Mouse (Mus musculus): ENCODE data around the gene Trub1.

Trub1 gene

GRCm38 (mm10) chr19:57498110-57498743 is 45.5 kb downstream of the Trub1 start:
- DNase-seq (ENCODE audit: low spot score), result no peak

- no peak for DNase-seq (ENCODE audit: low spot score)
Observed at GRCm38 (mm10) chr19:57498884-57499410, 46.2 kb downstream of the Trub1 start.

GRCm38 (mm10) chr19:57500254-57500653 is 47.5 kb downstream of the Trub1 start:
- no peak for DNase-seq (ENCODE audit: low spot score)

GRCm38 (mm10) chr19:57503144-57503543 is 50.4 kb downstream of the Trub1 start:
- no peak for DNase-seq (ENCODE audit: low spot score)

- DNase-seq (ENCODE audit: low spot score), result no peak
Observed at GRCm38 (mm10) chr19:57505048-57505932, 52.6 kb downstream of the Trub1 start.

GRCm38 (mm10) chr19:57506591-57506990 is 53.9 kb downstream of the Trub1 start:
- no peak for DNase-seq (ENCODE audit: low spot score)

GRCm38 (mm10) chr19:57508261-57508788 is 55.6 kb downstream of the Trub1 start:
- no peak for DNase-seq (ENCODE audit: low spot score)

- DNase-seq (ENCODE audit: low spot score), result no peak
Observed at GRCm38 (mm10) chr19:57509758-57510319, 57.1 kb downstream of the Trub1 start.

GRCm38 (mm10) chr19:57510836-57511235 is 58.1 kb downstream of the Trub1 start:
- DNase-seq (ENCODE audit: low spot score), result no peak

GRCm38 (mm10) chr19:57513123-57513522 is 60.4 kb downstream of the Trub1 start:
- no peak for DNase-seq (ENCODE audit: low spot score)

- DNase-seq (ENCODE audit: low spot score), result no peak
Observed at GRCm38 (mm10) chr19:57521721-57522120, 69.0 kb downstream of the Trub1 start.

GRCm38 (mm10) chr19:57523363-57523762 is 70.7 kb downstream of the Trub1 start:
- peak; percentile 39 for DNase-seq (ENCODE audit: low spot score)

GRCm38 (mm10) chr19:57525693-57526092 is 73.0 kb downstream of the Trub1 start:
- DNase-seq (ENCODE audit: low spot score), result no peak

GRCm38 (mm10) chr19:57530212-57530611 is 77.5 kb downstream of the Trub1 start:
- DNase-seq (ENCODE audit: low spot score), result no peak

GRCm38 (mm10) chr19:57534262-57534661 is 81.5 kb downstream of the Trub1 start:
- no peak for DNase-seq (ENCODE audit: low spot score)

GRCm38 (mm10) chr19:57536512-57536911 is 83.8 kb downstream of the Trub1 start:
- DNase-seq (ENCODE audit: low spot score), result no peak

GRCm38 (mm10) chr19:57537510-57538182 is 84.9 kb downstream of the Trub1 start:
- no peak for DNase-seq (ENCODE audit: low spot score)

- DNase-seq (ENCODE audit: low spot score), result no peak
Observed at GRCm38 (mm10) chr19:57540118-57540517, 87.4 kb downstream of the Trub1 start.

All from layer of hippocampus, adult 11-12 months (tissue).